Mouse (Mus musculus): ENCODE data around the gene Fan1.
A peak's percentile ranks its signal among the peaks of the same experiment; 100 is the strongest.

Fan1 gene

DNA sequence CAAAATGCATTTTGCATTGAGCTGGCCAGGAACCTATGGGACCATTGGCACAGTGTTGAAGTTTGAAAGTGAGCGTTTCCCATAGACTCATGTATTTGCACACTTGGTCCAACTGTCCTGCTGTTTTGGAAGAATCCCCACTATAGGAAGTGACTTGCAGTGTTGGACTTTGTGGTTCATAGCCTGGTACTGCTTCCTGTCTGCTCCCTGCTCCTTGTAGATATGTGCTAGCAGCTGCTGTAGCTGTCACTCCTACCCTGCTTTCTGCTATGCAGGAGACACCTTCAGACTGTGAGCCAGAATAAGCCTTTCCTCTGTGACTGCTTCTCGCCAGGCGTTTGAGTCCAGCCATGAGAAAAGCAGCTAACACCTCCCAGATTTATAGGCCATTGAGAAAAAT lies 42.6 kb downstream of the Fan1 start:
- no peak for DNase-seq (ENCODE audit: low spot score)

DNA sequence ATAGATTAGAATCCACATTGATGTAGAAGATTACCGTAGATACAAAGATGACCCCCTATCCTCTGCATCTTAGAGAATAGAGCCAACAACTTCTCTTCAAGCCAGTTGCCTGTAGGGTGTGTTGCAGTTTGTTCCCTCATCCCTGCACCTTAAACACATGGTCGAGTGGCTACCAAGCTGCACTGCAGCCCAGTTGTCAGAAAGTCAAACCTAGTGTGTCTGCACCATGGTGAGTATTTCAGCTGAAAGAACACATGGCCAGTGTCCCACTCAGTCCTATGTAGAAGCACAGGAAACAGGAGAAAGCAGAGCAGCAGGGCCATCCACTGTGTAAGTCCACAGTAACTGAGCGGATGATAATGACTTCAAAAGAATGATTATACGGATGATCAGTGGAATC lies 46.4 kb downstream of the Fan1 start:
- no peak for DNase-seq (ENCODE audit: low spot score)

DNA sequence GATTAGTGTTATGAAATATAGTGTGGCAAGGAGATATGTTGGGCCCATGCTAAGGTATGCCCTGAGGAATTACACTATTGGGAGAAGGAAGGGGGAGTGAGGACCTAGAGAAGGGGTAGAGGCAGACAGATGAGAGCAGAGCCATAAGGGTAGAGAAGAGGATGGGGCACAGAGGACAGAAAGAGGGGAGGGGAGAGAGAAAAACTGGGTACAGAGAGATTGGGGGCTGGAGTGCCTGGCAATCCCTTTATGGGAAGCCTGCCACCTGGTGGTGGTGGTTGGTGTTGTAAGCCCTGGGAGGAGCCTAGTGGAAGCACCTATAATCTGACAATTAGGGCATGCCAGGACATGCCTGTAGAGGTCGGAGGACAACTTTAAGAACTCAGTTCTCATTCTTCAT lies 47.0 kb downstream of the Fan1 start:
- peak; percentile 81 for DNase-seq (ENCODE audit: low spot score)

DNA sequence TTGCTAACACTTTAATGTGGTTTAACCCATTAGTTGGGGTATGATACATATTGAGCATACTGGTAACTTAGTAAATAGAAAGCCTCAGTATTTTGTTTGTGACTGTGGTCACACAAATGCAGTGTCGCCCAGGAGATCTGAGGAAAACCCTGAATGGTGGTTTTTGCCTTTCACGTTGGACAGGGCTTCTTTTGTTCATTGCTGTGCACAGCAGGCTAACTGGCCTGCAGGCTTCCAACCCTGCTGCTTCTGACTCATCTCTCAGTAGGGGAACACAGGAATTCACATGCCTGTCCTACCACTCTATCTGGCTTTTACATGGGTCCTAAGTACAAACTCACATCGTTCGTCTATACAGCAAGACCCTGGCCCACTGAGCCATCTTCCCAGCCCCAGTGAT lies 52.2 kb downstream of the Fan1 start:
- no peak for DNase-seq (ENCODE audit: low spot score)

DNA sequence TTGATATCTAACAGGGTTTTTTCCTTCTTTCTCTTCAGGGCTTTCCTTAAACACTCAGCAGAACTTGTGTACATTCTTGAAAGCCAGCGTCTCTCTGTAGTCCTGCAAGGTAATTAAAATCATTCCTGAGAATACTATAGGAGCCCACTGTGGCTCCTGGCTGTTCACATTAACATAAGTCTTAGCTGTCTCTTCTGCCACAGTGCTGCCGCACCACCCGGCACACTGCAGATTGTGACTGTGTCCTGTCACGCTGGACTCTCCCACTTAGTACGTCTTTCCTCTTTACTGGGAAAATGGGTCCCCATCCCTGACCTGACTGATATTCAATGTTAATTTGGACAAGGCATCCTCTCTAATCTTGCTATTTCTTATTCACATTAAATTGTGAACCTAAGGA lies 52.8 kb downstream of the Fan1 start:
- no peak for DNase-seq (ENCODE audit: low spot score)

DNA sequence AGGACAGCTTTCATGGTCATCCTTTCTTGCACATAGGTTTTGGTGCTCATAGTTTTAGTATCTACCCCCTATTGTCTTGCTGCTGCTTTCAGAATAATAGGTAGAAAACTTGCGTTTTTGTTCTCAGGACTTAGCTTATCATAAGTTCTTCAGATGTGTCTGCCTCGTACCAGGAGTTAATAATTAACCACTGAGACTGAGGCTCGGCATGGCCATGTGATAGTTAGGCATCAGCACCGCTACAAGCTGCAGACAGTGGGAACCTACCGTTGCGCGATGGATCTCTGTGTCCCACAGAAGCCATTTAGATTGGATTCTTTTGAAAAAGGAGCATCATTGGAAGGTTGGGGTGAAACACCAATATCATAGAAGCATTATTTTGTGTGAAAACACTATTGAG lies 61.1 kb downstream of the Fan1 start:
- DNase-seq (ENCODE audit: low spot score): no peak

DNA sequence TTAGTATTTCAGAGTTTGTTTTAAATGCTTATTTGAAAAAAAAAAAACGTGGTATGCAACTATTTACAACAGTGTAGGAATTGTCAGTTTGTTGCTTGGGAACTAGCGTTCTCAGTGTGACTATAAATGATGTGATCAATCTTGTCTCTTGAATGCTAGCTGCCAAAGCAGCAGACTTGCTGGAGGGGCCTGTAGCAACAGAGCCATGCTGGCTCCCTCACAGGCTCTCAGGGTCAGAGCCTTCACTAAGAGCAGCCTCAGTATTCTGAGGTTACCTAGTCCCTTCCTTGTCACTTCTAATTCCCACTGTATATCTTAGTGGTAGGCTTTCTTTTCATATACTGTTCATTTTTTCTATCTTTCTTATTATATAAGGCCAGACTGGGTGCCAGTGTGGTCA lies 63.1 kb downstream of the Fan1 start:
- no peak for DNase-seq (ENCODE audit: low spot score)

DNA sequence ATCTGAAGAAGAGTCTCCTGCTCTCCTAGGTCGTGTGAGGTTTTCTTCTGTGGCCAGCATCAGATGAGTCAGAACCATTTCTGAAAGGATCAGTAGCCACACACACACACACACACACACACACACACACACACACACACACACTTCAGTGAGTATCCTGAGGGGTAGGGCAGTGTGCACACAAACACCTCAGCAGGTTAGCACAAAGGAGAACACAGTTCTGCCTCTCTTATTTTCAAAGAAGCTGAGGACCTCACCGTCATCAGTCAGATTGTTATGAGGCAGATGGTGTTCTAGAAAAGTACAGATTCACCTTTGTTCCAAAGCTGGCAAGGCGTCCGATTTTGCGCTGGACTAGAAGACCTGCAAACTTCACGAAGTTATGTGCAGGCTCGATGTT lies 63.7 kb downstream of the Fan1 start:
- DNase-seq (ENCODE audit: low spot score): no peak

Data from lung, postnatal 25 days (tissue).